12 mouse cellular contexts compared by ENCODE assay signal in genomic region chr11:86954616-86955270, GRCm38 (mm10). TPM values are rescaled to one million over a fixed set of nuclear protein-coding genes. Genes with fewer than 3 reads are reported as not detected.
DNase-seq lines count a peak whose midpoint lies in the region; ATAC-seq and TF ChIP-seq lines count a peak whose summit lies in the region.
"Had no signal": no experiment of that assay in that cellular context is flagged by ENCODE, and none has a peak within 500 bp of the region (broad histone marks: within the 10 kb centered on the region; RNA-seq: fewer than 3 reads in every experiment).

No protein-coding gene starts in this region.

- no peak overlapping the region for H3K4me3 ChIP-seq in midbrain, postnatal 0 days (ENCODE audit: low read depth, low read length)
- H3K4me3 ChIP-seq: erythroblast, embryonic 14.5 days; hindbrain, embryonic 10.5 days; midbrain, embryonic 12.5 days had no signal

- no peaks in the 10 kb centered on the region for H3K4me1 ChIP-seq in midbrain, postnatal 0 days (ENCODE audit: insufficient read depth, low read length)

- intact Hi-C loops in heart, postnatal 36 days (cut with DNase I): no loop called here
- intact Hi-C loops in heart, postnatal 25 days (cut with DNase I): no loop called here

- H3K9me3 ChIP-seq in midbrain, postnatal 0 days (ENCODE audit: low read length): no peaks in the 10 kb centered on the region
- H3K9me3 ChIP-seq: hindbrain, embryonic 10.5 days; midbrain, embryonic 12.5 days had no signal

- no peak for ATAC-seq in midbrain, postnatal 0 days (ENCODE audit: low FRiP score)
- ATAC-seq in monocyte, adult 5-6 weeks (replicated peaks; ENCODE audit: insufficient number of reproducible peaks, low FRiP score, low TSS enrichment, poor library complexity, severe bottlenecking): no peak

- 77% methylated on average over 15 of the region's 15 CpGs for WGBS in midbrain, postnatal 0 days

- H3K9ac ChIP-seq in midbrain, postnatal 0 days (replicated peaks; ENCODE audit: low read length, poor library complexity, severe bottlenecking): no peak overlapping the region
- H3K9ac ChIP-seq: midbrain, embryonic 12.5 days had no signal

- H3K4me2 ChIP-seq in midbrain, postnatal 0 days (ENCODE audit: low read depth, low read length, poor library complexity, severe bottlenecking): no peak overlapping the region
- H3K4me2 ChIP-seq: midbrain, embryonic 12.5 days had no signal

- peak; percentile 97 for DNase-seq in heart, adult 11 months
- no peak for DNase-seq in heart, postnatal 36 days
- DNase-seq in fibroblast of lung, adult 2 months (ENCODE audit: low read depth): peak; percentile 16
- peak; percentile 46 for DNase-seq in heart, postnatal 25 days (ENCODE audit: low spot score)
- peak; percentile 65 for DNase-seq in lung, postnatal 10 days
- DNase-seq in frontal cortex, postnatal 10 days (ENCODE audit: low spot score in 2 of 2): no peak
- DNase-seq in midbrain, postnatal 0 days (ENCODE audit: low spot score): no peak
- DNase-seq: cerebellum, adult 9-10 months had no signal

- H3K27me3 ChIP-seq in midbrain, postnatal 0 days (ENCODE audit: insufficient read depth, low read length): no peaks in the 10 kb centered on the region
- H3K27me3 ChIP-seq: midbrain, embryonic 12.5 days had no signal

- no peak for TF ChIP-seq CTCF in midbrain, postnatal 0 days (IDR thresholded peaks at IDR 0.05)

- H3K27ac ChIP-seq in midbrain, postnatal 0 days (ENCODE audit: low read depth, low read length): no peak overlapping the region
- H3K27ac ChIP-seq: hindbrain, embryonic 10.5 days; midbrain, embryonic 12.5 days had no signal

- no peaks in the 10 kb centered on the region for H3K36me3 ChIP-seq in midbrain, postnatal 0 days (ENCODE audit: insufficient read depth, low read length)
- H3K36me3 ChIP-seq: hindbrain, embryonic 10.5 days; midbrain, embryonic 12.5 days had no signal

RNA-seq across cellular contexts. Expression of gene Ypel2, which starts 38.8 kb away (rescaled TPM):
- total RNA-seq in heart, postnatal 36 days (2021): 10 to 100 TPM; 11.1 to 31.6 TPM
- total RNA-seq in heart, postnatal 25 days (2021): 10 to 100 TPM; 16.2 to 35.4 TPM
- 5.8 and 6.1 TPM in 2 replicates for total RNA-seq in midbrain, postnatal 0 days (2014; rRNA removed)
- polyA plus RNA-seq in midbrain, postnatal 0 days (2015; fragmentation: Nextera tagmentation; extraction: Ambion mirVana): 4.2 and 4.3 TPM in 2 replicates
- total RNA-seq in monocyte, adult 5-6 weeks (2017): 4.2 to 10.7 TPM (median 6.5 TPM) in 3 replicates

Comparison
In these comparisons a context has a peak if more than half of its experiments do, and no peak if none do; other contexts are left out.
1. DNase-seq: peak in heart, adult 11 months (single experiment), fibroblast of lung, adult 2 months (single experiment), heart, postnatal 25 days (single experiment) and lung, postnatal 10 days (single experiment); none in heart, postnatal 36 days (0 of 2), frontal cortex, postnatal 10 days (0 of 2) and midbrain, postnatal 0 days (single experiment).